Mouse (Mus musculus): ENCODE results near the gene Ptges. TPM values are rescaled to one million over a fixed set of nuclear protein-coding genes. Genes with fewer than 3 reads are reported as not detected.
"Not testable (repeated sequence)": the region's sequence is repeated elsewhere in the genome, so short reads cannot be mapped to it uniquely, and the experiment has no call there.

The Ptges gene
- polyA plus RNA-seq, 1 experiment from 2014 or later: 6.1 TPM

GRCm38 (mm10) chr2:30942116-30942515, 12.5 kb upstream of the Ptges start:
- 47% methylated on average over 7 of the region's 7 CpGs for WGBS
- H3K9me3 ChIP-seq; H3K4me3 ChIP-seq; H3K4me1 ChIP-seq; H3K36me3 ChIP-seq; H3K27me3 ChIP-seq (ENCODE audit: insufficient read depth, poor library complexity, severe bottlenecking); H3K27ac ChIP-seq; DNase-seq (ENCODE audit: low spot score): not testable (repeated sequence)

- no peak for DNase-seq (ENCODE audit: low spot score)
- Histone ChIP-seq H3K4me3 (no peak overlapping the region), H3K27ac (no peak overlapping the region), H3K4me1 (no peaks in the 10 kb centered on the region), H3K27me3 (ENCODE audit: insufficient read depth, poor library complexity, severe bottlenecking) (no peaks in the 10 kb centered on the region), H3K36me3 (no peaks in the 10 kb centered on the region), H3K9me3 (no peaks in the 10 kb centered on the region)
- 90% methylated on average over 5 of the region's 5 CpGs for WGBS
Observed at GRCm38 (mm10) chr2:30941586-30941985, 11.9 kb upstream of the Ptges start.

GRCm38 (mm10) chr2:30938574-30938991, 8.9 kb upstream of the Ptges start:
- Histone ChIP-seq H3K4me3 (no peak overlapping the region), H3K27ac (no peak overlapping the region), H3K27me3 (ENCODE audit: insufficient read depth, poor library complexity, severe bottlenecking) (peaks cover 4% of the 10 kb centered on the region; the same call in 1 of the 2 replicates), H3K9me3 (no peaks in the 10 kb centered on the region), H3K36me3 (no peaks in the 10 kb centered on the region), H3K4me1 (no peaks in the 10 kb centered on the region)
- 48% methylated on average over 4 of the region's 4 CpGs for WGBS
- DNase-seq (ENCODE audit: low spot score): no peak

GRCm38 (mm10) chr2:30937731-30938130, 8.1 kb upstream of the Ptges start:
- Histone ChIP-seq H3K9me3 (no peaks in the 10 kb centered on the region), H3K27ac (no peak overlapping the region), H3K36me3 (no peaks in the 10 kb centered on the region), H3K4me1 (no peaks in the 10 kb centered on the region), H3K27me3 (ENCODE audit: insufficient read depth, poor library complexity, severe bottlenecking) (peaks cover 4% of the 10 kb centered on the region; the same call in 1 of the 2 replicates), H3K4me3 (no peak overlapping the region)
- WGBS: 74% methylated on average over 8 of the region's 8 CpGs
- no peak for DNase-seq (ENCODE audit: low spot score)

GRCm38 (mm10) chr2:30936808-30937207, 7.1 kb upstream of the Ptges start:
- peaks cover 4% of the 10 kb centered on the region; the same call in 1 of the 2 replicates for H3K27me3 ChIP-seq (ENCODE audit: insufficient read depth, poor library complexity, severe bottlenecking)
- no peak for DNase-seq (ENCODE audit: low spot score)
- WGBS: 75% methylated on average over 3 of the region's 3 CpGs

GRCm38 (mm10) chr2:30933917-30934450, 4.3 kb upstream of the Ptges start:
- Histone ChIP-seq H3K4me3 (no peak overlapping the region), H3K27ac (no peak overlapping the region), H3K36me3 (no peaks in the 10 kb centered on the region), H3K27me3 (ENCODE audit: insufficient read depth, poor library complexity, severe bottlenecking) (peaks cover 7% of the 10 kb centered on the region; the same call in 1 of the 2 replicates), H3K9me3 (no peaks in the 10 kb centered on the region), H3K4me1 (peaks cover 10% of the 10 kb centered on the region)
- DNase-seq (ENCODE audit: low spot score): peak; percentile 88
- WGBS: 20% methylated on average over 7 of the region's 7 CpGs

More at GRCm38 (mm10) chr2:30936808-30937207, 7.1 kb upstream of the Ptges start:
- Histone ChIP-seq H3K9me3 (no peaks in the 10 kb centered on the region), H3K36me3 (no peaks in the 10 kb centered on the region), H3K4me1 (no peaks in the 10 kb centered on the region), H3K27ac (no peak overlapping the region), H3K4me3 (no peak overlapping the region)

- DNase-seq (ENCODE audit: low spot score): no peak
- Histone ChIP-seq H3K27me3 (ENCODE audit: insufficient read depth, poor library complexity, severe bottlenecking) (peaks cover 7% of the 10 kb centered on the region; the same call in 1 of the 2 replicates), H3K9me3 (no peaks in the 10 kb centered on the region), H3K4me3 (no peak overlapping the region), H3K36me3 (no peaks in the 10 kb centered on the region), H3K27ac (no peak overlapping the region), H3K4me1 (peaks cover 17% of the 10 kb centered on the region)
- 78% methylated on average over 6 of the region's 6 CpGs for WGBS
Observed at GRCm38 (mm10) chr2:30933032-30933431, 3.4 kb upstream of the Ptges start.

GRCm38 (mm10) chr2:30931922-30932321, 2.3 kb upstream of the Ptges start:
- no peak for DNase-seq (ENCODE audit: low spot score)
- 84% methylated on average over 3 of the region's 3 CpGs for WGBS
- Histone ChIP-seq H3K4me3 (no peak overlapping the region), H3K27ac (no peak overlapping the region), H3K36me3 (no peaks in the 10 kb centered on the region), H3K4me1 (peaks cover 28% of the 10 kb centered on the region), H3K9me3 (no peaks in the 10 kb centered on the region), H3K27me3 (ENCODE audit: insufficient read depth, poor library complexity, severe bottlenecking) (peaks cover 7% of the 10 kb centered on the region; the same call in 1 of the 2 replicates)

- H3K9me3 ChIP-seq; DNase-seq (ENCODE audit: low spot score); H3K27me3 ChIP-seq (ENCODE audit: insufficient read depth, poor library complexity, severe bottlenecking); H3K4me3 ChIP-seq; H3K36me3 ChIP-seq; H3K27ac ChIP-seq: not testable (repeated sequence)
- peaks cover 35% of the 10 kb centered on the region for H3K4me1 ChIP-seq
- 75% methylated on average over 2 of the region's 2 CpGs for WGBS
Observed at GRCm38 (mm10) chr2:30930846-30931245, 1.2 kb upstream of the Ptges start.

- DNase-seq (ENCODE audit: low spot score): no peak
- H3K36me3 ChIP-seq: no peaks in the 10 kb centered on the region
- H3K4me3 ChIP-seq: peak overlapping the region; percentile 51
- H3K27me3 ChIP-seq (ENCODE audit: insufficient read depth, poor library complexity, severe bottlenecking): 0 out of 2 replicates have a peak, but pooled peaks cover 3% of the 10 kb centered on the region
- H3K4me1 ChIP-seq: peaks cover 39% of the 10 kb centered on the region
- H3K27ac ChIP-seq: peak overlapping the region; percentile 56
- H3K9me3 ChIP-seq: no peaks in the 10 kb centered on the region
- WGBS: 29% methylated on average over 12 of the region's 12 CpGs
Observed at GRCm38 (mm10) chr2:30928893-30929482, 675 bp downstream of the Ptges start.

GRCm38 (mm10) chr2:30927844-30928628, 1.6 kb downstream of the Ptges start:
- Histone ChIP-seq H3K9me3 (no peaks in the 10 kb centered on the region), H3K4me1 (peaks cover 39% of the 10 kb centered on the region), H3K27ac (peak overlapping the region; percentile 80), H3K27me3 (ENCODE audit: insufficient read depth, poor library complexity, severe bottlenecking) (0 out of 2 replicates have a peak, but pooled peaks cover 3% of the 10 kb centered on the region), H3K36me3 (no peaks in the 10 kb centered on the region), H3K4me3 (no peak overlapping the region)
- peak; percentile 87 for DNase-seq (ENCODE audit: low spot score)
- WGBS: 27% methylated on average over 14 of the region's 14 CpGs

- Histone ChIP-seq H3K36me3 (no peaks in the 10 kb centered on the region), H3K4me1 (peaks cover 39% of the 10 kb centered on the region), H3K27me3 (ENCODE audit: insufficient read depth, poor library complexity, severe bottlenecking) (0 out of 2 replicates have a peak, but pooled peaks cover 3% of the 10 kb centered on the region), H3K9me3 (no peaks in the 10 kb centered on the region), H3K4me3 (0 out of 2 replicates have a peak overlapping the region, but pooled peaks have one; percentile 6), H3K27ac (peak overlapping the region; percentile 80)
- 37% methylated on average over 9 of the region's 9 CpGs for WGBS
- no peak for DNase-seq (ENCODE audit: low spot score)
Observed at GRCm38 (mm10) chr2:30927151-30927781, 2.4 kb downstream of the Ptges start.

Data from heart, embryonic 10.5 days (tissue).